Mouse (Mus musculus) neural tube, embryonic 13.5 days (tissue): Measurements from ENCODE around the gene Mtch2. TPM values are rescaled to one million over a fixed set of nuclear protein-coding genes. Genes with fewer than 3 reads are reported as not detected.

Source experiments
- ATAC-seq: fragments of 200-750 bp; cut with Nextera tagmentation; 2 replicates; pipeline ENCODE4 v1.8.0; 2017; ENCODE audit warnings: low read depth, mild to moderate bottlenecking, moderate TSS enrichment, moderate library complexity
- H3K27ac ChIP-seq: fragments of 300-500 bp; sonication (generic); replicated peaks from 2 replicates; pipeline ENCODE4 v1.5.1; 2015; ENCODE audit warnings: moderate library complexity, mild to moderate bottlenecking, inconsistent platforms
- H3K27me3 ChIP-seq: fragments of 300-500 bp; sonication (generic); 2 replicates; pipeline ENCODE4 v1.6.1; 2015; ENCODE audit warnings: mild to moderate bottlenecking, inconsistent platforms
- H3K36me3 ChIP-seq: fragments of 300-500 bp; sonication (generic); 2 replicates; pipeline ENCODE4 v1.6.1; 2015; ENCODE audit warnings: mild to moderate bottlenecking, inconsistent platforms
- H3K4me1 ChIP-seq: fragments of 300-500 bp; sonication (generic); replicated peaks from 2 replicates; pipeline ENCODE4 v1.6.1; 2015; ENCODE audit warnings: inconsistent platforms
- H3K4me2 ChIP-seq: fragments of 300-500 bp; sonication (generic); 2 replicates; pipeline ENCODE4 v1.6.1; 2015; ENCODE audit warnings: inconsistent platforms, mild to moderate bottlenecking, moderate library complexity
- H3K4me3 ChIP-seq: fragments of 300-500 bp; sonication (generic); 2 replicates; pipeline ENCODE4 v1.5.1; 2015; ENCODE audit warnings: mild to moderate bottlenecking, inconsistent platforms
- H3K9ac ChIP-seq: fragments of 300-500 bp; sonication (generic); 2 replicates; pipeline ENCODE4 v1.6.1; 2015; ENCODE audit warnings: moderate library complexity, mild to moderate bottlenecking, inconsistent platforms
- H3K9me3 ChIP-seq: fragments of 300-500 bp; sonication (generic); 2 replicates; pipeline ENCODE4 v1.6.1; 2016; ENCODE audit warnings: inconsistent platforms
- WGBS: fragments of 180-500 bp; shearing (Covaris S2); methylation state at CpG from one replicate; pipeline ENCODE4 v1.1.7; 2015; 5-methylcytosine and 5-hydroxymethylcytosine counted together
- polyA plus RNA-seq: library from polyadenylated mRNA; unstranded; fragments of >200 nt; fragmentation: Nextera tagmentation; extraction: Ambion mirVana; gene quantifications from 2 replicates; pipeline ENCODE4 v1.2.1, GENCODE M21; 2015

The Mtch2 gene
- polyA plus RNA-seq, 1 experiment from 2014 or later, result 263 TPM

DNA sequence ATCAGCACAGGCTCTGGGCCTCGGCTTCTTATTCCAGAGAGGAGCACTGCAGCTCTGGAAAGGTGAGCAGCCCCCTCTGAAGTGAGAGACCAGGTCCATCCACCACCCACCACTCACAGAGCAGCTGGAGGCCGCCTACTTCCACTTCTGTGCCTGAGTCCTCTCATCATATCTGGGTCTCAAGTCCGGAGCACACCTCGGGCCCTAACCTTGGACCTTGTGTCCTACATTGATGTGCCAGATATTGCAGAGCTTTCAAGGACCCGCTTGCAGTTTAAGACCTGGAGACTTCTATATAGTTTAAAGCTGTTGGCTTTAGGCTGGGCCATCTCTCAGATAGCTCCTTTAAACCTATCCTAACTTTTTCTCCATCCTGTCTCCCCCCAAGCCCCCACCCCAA, 13.5 kb upstream of the Mtch2 start:
- H3K27me3 ChIP-seq, result no peaks in the 10 kb centered on the region
- H3K36me3 ChIP-seq, result no peaks in the 10 kb centered on the region
- no peak overlapping the region for H3K4me2 ChIP-seq
- no peak for ATAC-seq
- H3K9me3 ChIP-seq, result no peaks in the 10 kb centered on the region
- no peaks in the 10 kb centered on the region for H3K4me1 ChIP-seq
- H3K27ac ChIP-seq, result no peak overlapping the region
- 78% methylated on average over 5 of the region's 5 CpGs for WGBS
- H3K9ac ChIP-seq, result no peak overlapping the region
- no peak overlapping the region for H3K4me3 ChIP-seq

DNA sequence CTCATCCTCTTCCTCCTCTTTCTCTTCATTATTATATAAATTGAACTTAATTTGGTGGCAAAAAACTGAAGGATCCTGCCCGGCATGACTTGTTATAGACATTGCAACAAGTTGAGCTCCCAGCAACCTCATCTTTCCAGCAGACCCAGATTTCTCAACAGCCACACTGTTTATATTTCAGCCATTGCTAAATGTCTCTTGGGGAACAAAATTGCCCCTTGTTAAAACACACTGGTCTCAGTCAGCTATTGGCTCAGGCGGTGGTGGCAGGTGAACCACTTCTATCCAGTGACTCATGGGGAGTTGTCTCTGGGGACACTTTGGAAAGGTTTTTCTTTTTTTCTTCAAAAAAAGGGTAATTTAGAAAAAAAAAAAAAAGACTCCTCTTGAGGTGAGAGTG, 8.3 kb upstream of the Mtch2 start:
- 87% methylated on average over 2 of the region's 2 CpGs for WGBS
- H3K9ac ChIP-seq, result no peak overlapping the region
- H3K4me2 ChIP-seq, result no peak overlapping the region
- ATAC-seq, result no peak
- H3K4me3 ChIP-seq, result no peak overlapping the region
- H3K9me3 ChIP-seq, result no peaks in the 10 kb centered on the region
- no peaks in the 10 kb centered on the region for H3K4me1 ChIP-seq
- H3K36me3 ChIP-seq, result no peaks in the 10 kb centered on the region
- no peaks in the 10 kb centered on the region for H3K27me3 ChIP-seq
- no peak overlapping the region for H3K27ac ChIP-seq

DNA sequence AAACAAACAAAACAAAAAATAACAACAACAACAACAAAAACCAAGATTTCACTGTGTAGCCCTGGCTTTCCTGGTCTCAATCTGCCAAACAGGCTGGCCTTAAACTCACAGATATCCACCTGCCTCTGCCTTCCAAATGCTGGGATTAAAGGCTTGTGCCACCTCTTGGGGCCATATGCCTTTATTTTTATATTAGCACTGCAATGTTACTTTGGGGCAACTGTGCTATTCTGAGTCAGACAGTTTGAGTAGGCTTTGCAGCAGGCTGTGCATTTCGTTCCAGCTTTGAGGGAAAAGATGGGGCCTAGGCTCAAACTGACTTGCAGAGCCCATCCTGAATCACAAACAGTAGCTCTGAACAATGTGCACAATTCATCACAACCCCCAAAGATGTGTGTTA, 3.3 kb upstream of the Mtch2 start:
- Histone ChIP-seq H3K4me3 (no peak overlapping the region), H3K27ac (no peak overlapping the region), H3K9ac (no peak overlapping the region), H3K9me3 (no peaks in the 10 kb centered on the region), H3K4me2 (no peak overlapping the region), H3K27me3 (no peaks in the 10 kb centered on the region), H3K4me1 (peaks cover 14% of the 10 kb centered on the region), H3K36me3 (no peaks in the 10 kb centered on the region)
- ATAC-seq, result no peak
- WGBS, result 68% methylated on average over 1 of the region's 1 CpGs

DNA sequence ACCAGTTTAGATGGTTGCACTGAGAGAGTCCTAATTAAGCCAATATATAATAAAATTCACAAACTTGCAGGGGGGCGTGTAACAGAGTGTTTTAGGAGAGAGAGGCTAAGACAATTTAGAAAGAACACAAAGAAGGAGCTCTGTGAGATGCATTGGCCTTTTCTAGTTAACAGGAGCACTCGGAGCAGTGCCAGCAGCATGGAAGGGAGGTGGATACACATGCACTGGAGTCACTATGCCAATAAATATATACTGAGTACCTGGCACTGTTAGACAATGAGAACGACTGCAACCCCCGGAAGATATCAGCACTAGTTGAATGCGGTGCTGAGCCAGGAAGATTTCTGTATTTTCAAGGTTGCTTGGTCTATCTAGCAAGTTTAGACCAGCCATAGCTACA, 2.7 kb upstream of the Mtch2 start:
- Histone ChIP-seq H3K9me3 (no peaks in the 10 kb centered on the region), H3K4me1 (peaks cover 20% of the 10 kb centered on the region), H3K9ac (no peak overlapping the region), H3K4me2 (no peak overlapping the region), H3K4me3 (no peak overlapping the region), H3K36me3 (no peaks in the 10 kb centered on the region), H3K27me3 (no peaks in the 10 kb centered on the region), H3K27ac (no peak overlapping the region)
- WGBS, result 85% methylated on average over 5 of the region's 5 CpGs
- ATAC-seq, result no peak

DNA sequence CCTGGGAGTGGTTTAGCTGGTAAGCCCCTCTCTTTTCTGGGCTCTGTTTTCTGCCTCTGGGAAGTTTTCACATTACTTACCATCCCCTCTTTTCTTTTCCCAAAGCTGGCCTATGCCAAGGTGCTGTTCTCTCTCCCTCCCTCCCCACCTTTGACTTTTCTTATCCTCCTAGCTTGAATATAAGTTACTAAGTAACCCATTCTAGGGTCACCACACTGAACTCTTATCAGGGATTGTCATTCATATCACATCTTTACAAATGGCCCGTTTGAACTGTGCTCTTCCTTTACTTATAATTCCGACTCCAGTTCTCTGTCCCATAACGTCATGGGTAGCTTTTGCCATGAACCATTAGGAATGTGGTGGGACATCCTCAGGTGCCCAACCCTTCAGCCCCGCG, 1.7 kb upstream of the Mtch2 start:
- Histone ChIP-seq H3K4me2 (no peak overlapping the region), H3K36me3 (peaks cover 2% of the 10 kb centered on the region), H3K27ac (no peak overlapping the region), H3K9ac (no peak overlapping the region), H3K27me3 (no peaks in the 10 kb centered on the region), H3K4me3 (no peak overlapping the region), H3K9me3 (no peaks in the 10 kb centered on the region), H3K4me1 (peaks cover 28% of the 10 kb centered on the region)
- no peak for ATAC-seq
- 84% methylated on average over 5 of the region's 5 CpGs for WGBS

DNA sequence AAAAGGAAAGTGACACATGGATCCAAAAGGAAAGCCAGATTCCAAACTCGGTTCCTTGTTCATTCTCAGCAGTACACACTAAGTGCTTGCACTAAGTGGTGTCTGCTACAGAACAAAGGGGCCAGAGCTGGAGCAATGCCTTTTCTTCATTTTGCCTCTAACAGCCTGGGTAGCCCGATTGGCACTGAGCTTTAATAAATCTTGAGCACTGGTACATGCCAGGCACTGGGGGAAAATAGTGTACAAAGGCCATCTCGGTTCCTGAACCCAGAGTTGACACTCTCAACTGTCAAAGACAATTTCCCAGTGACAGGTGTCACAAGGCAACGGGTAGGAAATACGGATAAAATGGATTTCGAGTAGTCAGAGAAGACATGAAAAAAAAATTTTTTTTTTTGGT, 784 bp upstream of the Mtch2 start:
- Histone ChIP-seq H3K36me3 (peaks cover 11% of the 10 kb centered on the region), H3K9me3 (no peaks in the 10 kb centered on the region), H3K9ac (peak overlapping the region; percentile 85), H3K4me2 (peak overlapping the region; percentile 60), H3K27ac (peak overlapping the region; percentile 93), H3K27me3 (no peaks in the 10 kb centered on the region), H3K4me1 (peaks cover 34% of the 10 kb centered on the region), H3K4me3 (peak overlapping the region; percentile 81)
- 46% methylated on average over 6 of the region's 6 CpGs for WGBS
- no peak for ATAC-seq

DNA sequence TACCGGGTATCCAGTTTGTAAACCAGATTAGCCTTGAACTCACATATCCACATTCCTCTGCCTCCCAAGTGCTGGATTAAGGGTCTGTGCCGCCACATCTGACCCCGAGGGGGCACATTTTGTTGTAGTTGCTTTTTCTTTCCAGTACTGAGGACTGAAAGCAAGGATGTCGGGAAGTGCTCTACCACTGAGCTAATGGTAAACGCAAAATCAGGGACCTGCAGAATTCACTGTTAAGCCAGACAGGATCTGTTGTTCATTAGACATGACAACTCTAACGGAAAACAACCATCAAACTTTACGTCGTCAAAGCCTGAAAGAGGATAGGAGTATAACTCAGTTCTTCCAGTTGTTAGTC, 379 bp upstream of the Mtch2 start:
- Histone ChIP-seq H3K27ac (peak overlapping the region; percentile 93), H3K36me3 (peaks cover 15% of the 10 kb centered on the region), H3K4me3 (peak overlapping the region; percentile 81), H3K9me3 (no peaks in the 10 kb centered on the region), H3K4me1 (peaks cover 34% of the 10 kb centered on the region), H3K4me2 (peak overlapping the region; percentile 60), H3K9ac (peak overlapping the region; percentile 85), H3K27me3 (no peaks in the 10 kb centered on the region)
- ATAC-seq, result peak; percentile 62
- 4% methylated on average over 8 of the region's 8 CpGs for WGBS

DNA sequence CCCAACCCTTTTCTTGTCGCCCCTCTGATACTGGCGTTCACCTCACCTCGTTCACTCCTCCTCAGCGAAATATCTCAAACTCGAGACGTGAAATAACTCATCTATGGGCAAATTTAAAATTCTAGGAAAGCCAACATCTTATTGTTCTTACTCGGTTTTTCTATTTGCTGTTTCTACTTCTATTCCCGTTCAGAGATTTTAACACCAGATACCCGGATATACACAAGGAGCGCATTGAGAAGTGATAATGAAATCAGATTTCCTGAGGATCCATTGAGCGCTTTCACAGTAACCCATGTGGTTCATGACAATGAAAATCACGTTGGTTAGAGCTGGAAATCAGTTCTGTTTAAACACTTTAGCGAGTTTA, 711 bp downstream of the Mtch2 start:
- peak overlapping the region; percentile 81 for H3K4me3 ChIP-seq
- WGBS, result under 1% methylated on average over 13 of the region's 13 CpGs
- no peak for ATAC-seq
- H3K4me2 ChIP-seq, result peak overlapping the region; percentile 60
- H3K27ac ChIP-seq, result peak overlapping the region; percentile 93
- H3K9ac ChIP-seq, result peak overlapping the region; percentile 85
- peaks cover 26% of the 10 kb centered on the region for H3K36me3 ChIP-seq
- peaks cover 34% of the 10 kb centered on the region for H3K4me1 ChIP-seq
- H3K27me3 ChIP-seq, result no peaks in the 10 kb centered on the region
- no peaks in the 10 kb centered on the region for H3K9me3 ChIP-seq

DNA sequence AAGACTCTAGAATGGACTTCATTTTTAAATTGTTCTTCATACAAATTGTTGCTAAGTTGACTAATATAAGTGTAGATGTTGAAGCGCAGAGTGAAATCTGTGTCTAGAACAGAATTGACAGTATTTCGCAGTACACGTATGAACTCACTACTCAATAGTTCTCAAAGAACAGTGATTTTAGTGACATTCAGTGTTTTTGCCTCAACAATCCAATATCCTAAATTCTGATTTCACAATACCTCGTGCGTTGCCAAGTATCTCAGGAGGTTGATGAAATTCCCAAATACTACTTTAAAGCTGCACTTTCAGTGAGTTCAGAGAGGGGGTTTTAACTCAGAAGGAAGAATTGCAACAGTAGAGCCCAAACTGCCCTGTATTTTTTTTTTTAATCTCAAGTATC, 1.4 kb downstream of the Mtch2 start:
- Histone ChIP-seq H3K4me3 (peak overlapping the region; percentile 81), H3K27ac (peak overlapping the region; percentile 93), H3K4me1 (peaks cover 34% of the 10 kb centered on the region), H3K4me2 (peak overlapping the region; percentile 60), H3K9ac (peak overlapping the region; percentile 85), H3K27me3 (no peaks in the 10 kb centered on the region), H3K36me3 (peaks cover 33% of the 10 kb centered on the region), H3K9me3 (no peaks in the 10 kb centered on the region)
- 91% methylated on average over 5 of the region's 5 CpGs for WGBS
- no peak for ATAC-seq

DNA sequence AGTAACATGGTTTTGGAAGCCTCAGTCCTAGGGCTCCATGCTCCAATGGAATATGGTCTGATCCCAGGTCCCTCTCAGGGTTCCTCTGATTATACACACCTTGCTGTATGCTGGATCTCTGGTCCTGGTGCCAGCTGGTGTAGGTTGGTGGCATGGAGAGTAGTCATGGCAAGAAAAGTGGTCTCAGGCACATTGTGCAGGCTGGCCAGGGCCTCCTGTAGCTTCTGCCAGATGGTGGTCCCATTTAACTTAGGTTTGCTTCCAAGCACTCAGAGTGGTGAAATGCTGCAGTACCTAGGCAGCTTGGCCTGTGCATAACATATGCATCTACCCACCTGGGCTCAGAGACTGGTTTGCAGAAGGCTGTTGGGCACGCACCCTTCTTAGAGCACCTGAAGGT, 3.4 kb downstream of the Mtch2 start:
- Histone ChIP-seq H3K9ac (no peak overlapping the region), H3K36me3 (peaks cover 51% of the 10 kb centered on the region), H3K9me3 (no peaks in the 10 kb centered on the region), H3K4me1 (peaks cover 34% of the 10 kb centered on the region), H3K4me2 (no peak overlapping the region), H3K27ac (no peak overlapping the region), H3K4me3 (no peak overlapping the region), H3K27me3 (no peaks in the 10 kb centered on the region)
- WGBS, result 100% methylated on average over 1 of the region's 1 CpGs
- no peak for ATAC-seq

DNA sequence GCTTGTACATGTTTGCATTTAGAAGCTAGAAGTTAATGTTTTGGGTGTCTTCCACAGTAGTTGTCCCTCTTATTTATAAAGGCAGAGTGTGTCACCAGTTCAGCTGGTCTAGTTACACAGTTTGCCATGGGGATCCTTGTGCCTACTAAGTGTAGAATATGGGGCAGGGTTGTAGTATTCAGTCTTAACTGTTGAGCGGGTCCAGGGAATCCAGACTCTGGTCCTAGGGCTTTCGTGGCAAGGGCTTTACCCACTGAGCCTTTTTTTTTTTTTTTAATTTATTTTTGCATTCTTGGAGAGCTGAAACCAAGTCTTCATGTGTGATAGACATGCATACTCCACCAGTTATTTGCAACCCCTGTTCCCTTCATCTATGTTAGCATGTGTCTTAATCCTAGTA, 14.5 kb downstream of the Mtch2 start:
- no peaks in the 10 kb centered on the region for H3K27me3 ChIP-seq
- no peak overlapping the region for H3K27ac ChIP-seq
- no peak overlapping the region for H3K4me2 ChIP-seq
- no peaks in the 10 kb centered on the region for H3K9me3 ChIP-seq
- H3K36me3 ChIP-seq, result peaks cover 86% of the 10 kb centered on the region
- 90% methylated on average over 2 of the region's 2 CpGs for WGBS
- no peak for ATAC-seq
- H3K4me3 ChIP-seq, result no peak overlapping the region
- no peaks in the 10 kb centered on the region for H3K4me1 ChIP-seq
- no peak overlapping the region for H3K9ac ChIP-seq

DNA sequence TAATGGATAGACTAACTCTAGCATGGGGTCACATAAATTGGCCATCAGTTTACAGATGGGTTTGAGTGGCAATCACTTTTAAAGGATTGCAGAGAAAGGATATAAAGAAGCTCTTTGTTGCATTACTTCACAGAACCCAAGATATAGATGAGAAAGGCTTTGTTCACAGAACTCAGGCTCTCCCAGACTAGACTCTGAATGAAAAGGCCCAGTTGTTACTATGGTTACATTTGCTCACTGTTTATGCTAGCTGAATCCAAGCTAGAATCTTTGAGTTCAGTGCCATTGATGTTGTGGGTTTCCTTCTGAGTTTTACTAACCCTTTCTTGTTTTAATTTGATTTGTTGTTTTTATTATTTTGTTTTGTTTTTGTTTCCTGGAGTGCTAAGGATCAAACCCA, 17.2 kb downstream of the Mtch2 start:
- Histone ChIP-seq H3K27ac (peak overlapping the region; percentile 59; the same call in 1 of the 2 replicates), H3K27me3 (no peaks in the 10 kb centered on the region), H3K9me3 (no peaks in the 10 kb centered on the region), H3K4me3 (no peak overlapping the region), H3K36me3 (peaks cover 83% of the 10 kb centered on the region), H3K4me2 (no peak overlapping the region), H3K9ac (no peak overlapping the region), H3K4me1 (no peaks in the 10 kb centered on the region)
- no peak for ATAC-seq

DNA sequence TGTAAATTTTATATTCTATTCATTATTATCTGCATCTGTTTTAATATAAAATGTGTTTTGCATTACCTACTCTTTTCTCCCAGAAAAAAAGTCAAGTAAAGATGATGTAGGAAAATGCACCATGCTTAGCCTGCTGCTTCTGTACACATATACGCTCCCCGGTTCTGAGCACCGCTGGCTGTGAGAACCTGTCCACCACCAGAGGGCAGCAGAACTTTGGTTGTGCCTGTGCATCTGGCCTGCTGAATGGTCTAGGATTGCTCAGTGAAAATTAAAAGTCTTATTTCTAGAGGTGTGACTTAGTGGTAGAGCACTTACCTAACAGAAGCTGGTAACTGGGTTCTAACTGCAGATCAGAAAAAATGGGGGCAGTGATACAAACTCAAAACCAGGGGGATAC, 19.6 kb downstream of the Mtch2 start:
- Histone ChIP-seq H3K36me3 (peaks cover 62% of the 10 kb centered on the region), H3K27ac (no peak overlapping the region), H3K9ac (no peak overlapping the region), H3K4me1 (peaks cover 3% of the 10 kb centered on the region; the same call in 1 of the 2 replicates), H3K27me3 (no peaks in the 10 kb centered on the region), H3K4me3 (no peak overlapping the region), H3K9me3 (no peaks in the 10 kb centered on the region), H3K4me2 (no peak overlapping the region)
- 29% methylated on average over 3 of the region's 3 CpGs for WGBS
- ATAC-seq, result peak; percentile 84
